Mouse (Mus musculus) left cerebral cortex, postnatal 14 days (tissue): ENCODE results near the gene Nalcn. TPM values are rescaled to one million over a fixed set of nuclear protein-coding genes. Genes with fewer than 3 reads are reported as not detected.

Experiments used
- DNase-seq, 2 experiments: peaks; one replicate each; pipeline ENCODE4 v3.0.0; 2021 to 2022; ENCODE audit warnings: low spot score in 2 of 2, mixed read lengths in 1 of 2
- intact Hi-C: fragments of 180-260 bp; cut with DNase I; formaldehyde crosslinking; loops from one replicate; pipeline ENCODE4 v1.15.1; 2025
- total RNA-seq, 2 experiments: library from RNA; stranded (reverse); gene quantifications; 2 replicates each; pipeline ENCODE4 v1.2.3; 2021

Nalcn gene
- total RNA-seq, 2 experiments from 2014 or later = 69.3 to 72.5 TPM

DNA sequence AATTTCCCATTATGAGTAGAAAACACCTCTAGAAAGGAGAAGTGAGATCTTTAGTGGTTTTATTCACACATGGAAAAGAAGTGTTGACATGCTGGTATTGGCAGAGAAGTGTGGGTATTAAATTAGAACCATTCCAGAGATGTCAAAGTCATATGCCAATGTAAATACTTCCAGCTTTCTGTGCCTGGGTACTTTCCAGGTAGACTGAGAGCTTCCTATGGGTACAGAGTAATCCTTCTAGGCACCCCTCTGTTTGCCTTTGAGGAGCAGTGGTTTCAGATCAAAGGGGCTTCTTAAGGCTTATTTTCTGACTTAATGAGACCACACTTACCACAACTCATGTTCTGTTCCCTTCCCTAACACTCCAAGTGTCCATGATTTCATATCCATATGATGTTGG is 97.8 kb downstream of the Nalcn start:
- intact Hi-C loops = no loop called here
- no peak for DNase-seq

DNA sequence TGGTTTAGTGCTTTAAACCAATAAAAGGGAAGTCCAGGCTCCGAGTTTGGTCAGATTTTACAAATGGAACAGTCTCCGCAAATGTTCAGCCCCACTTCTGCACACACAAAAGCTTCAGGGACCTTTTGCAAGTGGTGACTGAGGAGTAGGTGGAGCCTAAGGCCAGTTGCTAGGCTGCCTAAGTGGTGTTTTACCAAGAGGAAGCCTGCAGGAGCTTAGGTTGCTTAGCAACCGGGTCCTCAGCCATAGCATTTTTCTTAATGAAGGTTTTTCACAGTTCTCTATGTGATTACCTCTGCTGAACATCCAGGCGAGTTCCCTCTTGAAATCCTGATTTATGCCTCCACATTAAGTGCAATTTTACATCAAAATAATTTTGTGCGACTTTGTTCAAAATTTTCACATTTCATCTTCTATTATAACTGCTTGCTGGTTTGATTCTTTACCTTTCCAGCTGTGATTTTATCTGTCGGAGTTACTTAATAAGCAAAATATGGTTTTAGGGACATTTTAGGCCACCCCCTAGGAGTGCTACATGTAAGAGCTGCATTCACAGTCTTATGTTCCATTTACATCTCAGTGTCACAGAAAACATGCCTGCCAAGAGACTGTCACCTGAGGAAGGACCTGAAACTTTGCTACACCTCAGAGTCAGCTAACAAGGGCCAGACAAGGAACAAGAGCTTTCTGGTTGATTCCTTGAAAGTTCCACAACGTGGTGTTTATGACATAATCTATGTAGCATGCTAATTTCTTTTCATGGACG is 113.4 kb downstream of the Nalcn start:
- peak; percentile 66 to 86 for DNase-seq
- intact Hi-C loops = no loop called here

DNA sequence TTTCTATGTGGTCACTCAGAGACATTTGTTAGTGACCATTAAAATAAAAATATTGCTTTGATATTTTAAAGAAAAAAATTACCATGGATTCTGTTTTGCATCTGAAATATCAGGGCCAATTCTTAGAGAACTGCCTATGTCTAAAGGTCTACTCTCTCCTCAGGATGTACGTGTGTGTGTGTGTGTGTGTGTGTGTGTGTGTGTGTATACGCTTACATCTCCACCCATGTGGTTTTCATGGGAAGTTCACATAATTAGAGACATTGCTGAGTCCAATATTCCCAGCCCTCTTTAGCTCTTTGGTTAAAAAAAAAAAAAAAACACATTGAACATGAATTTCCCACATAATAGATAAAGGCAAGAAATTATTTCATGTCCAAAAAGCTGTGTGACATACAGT is 114.0 kb downstream of the Nalcn start:
- no peak for DNase-seq
- intact Hi-C loops = no loop called here

DNA sequence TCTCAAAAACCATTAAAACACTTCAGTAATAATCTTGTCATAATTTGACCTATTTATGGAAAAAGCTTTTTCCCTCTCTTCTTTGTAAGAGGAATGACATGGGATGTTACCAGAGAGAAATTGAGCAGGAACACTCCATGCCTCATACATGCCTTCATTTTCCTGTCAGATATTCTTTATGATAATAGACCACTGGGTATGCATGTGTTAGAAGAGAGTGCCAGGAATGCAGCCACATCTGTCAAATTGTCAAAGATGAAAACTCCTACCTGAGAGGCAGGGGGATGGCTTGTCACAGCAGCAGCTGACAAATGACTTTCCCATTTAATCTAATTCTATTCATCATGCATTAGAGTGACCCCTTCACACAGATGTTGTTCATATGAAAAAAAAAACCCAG is 131.4 kb downstream of the Nalcn start:
- intact Hi-C loops = no loop called here
- no peak for DNase-seq

DNA sequence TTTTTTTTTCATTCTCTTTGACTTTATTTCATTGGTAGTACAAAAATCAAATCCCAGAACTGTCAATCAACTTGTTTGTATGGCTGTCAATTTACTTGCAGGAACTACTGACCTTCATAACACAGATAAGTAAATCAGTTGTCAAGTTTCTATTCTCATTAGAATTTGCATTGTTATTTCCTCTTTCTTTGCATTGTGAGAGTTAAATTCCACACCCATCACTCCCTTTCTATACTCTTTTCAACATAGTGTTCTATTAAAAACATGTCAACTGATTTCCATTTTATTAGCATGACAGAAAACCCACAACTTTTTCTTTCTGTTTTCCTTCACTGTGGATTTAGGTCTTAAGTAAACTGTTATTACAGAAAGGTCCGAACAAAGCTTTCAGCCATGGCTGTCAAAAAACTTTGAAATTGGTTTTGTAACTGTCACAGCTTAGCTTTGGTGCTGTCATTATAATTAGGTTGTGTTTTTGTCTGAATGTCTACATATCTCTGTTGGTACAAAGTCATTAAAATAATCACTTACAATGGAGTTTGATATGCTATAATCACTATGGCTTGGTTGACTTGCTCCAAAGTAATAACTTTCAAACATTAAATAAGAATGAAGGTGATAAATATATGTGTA is 138.3 kb downstream of the Nalcn start:
- no peak for DNase-seq
- intact Hi-C loops = no loop called here

DNA sequence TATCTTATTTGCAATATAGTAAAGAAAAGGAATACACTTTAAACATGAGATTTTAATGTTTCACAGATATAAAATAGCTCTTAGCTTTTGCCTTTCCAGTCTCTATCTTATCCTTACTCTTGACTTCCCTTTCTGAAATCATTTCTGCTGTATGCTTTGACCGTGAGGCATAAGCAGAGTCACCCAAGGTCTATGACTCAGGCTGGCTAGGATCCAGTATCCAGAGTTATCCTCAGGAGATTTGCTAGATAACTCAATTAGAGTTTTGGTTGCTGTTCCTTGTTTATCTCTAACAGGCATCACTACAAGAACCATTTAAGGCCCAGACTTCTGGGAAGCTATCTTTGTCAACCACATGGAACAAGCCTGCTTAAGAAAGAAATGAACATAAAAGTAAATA is 164.9 kb downstream of the Nalcn start:
- intact Hi-C loops = no loop called here
- no peak for DNase-seq

DNA sequence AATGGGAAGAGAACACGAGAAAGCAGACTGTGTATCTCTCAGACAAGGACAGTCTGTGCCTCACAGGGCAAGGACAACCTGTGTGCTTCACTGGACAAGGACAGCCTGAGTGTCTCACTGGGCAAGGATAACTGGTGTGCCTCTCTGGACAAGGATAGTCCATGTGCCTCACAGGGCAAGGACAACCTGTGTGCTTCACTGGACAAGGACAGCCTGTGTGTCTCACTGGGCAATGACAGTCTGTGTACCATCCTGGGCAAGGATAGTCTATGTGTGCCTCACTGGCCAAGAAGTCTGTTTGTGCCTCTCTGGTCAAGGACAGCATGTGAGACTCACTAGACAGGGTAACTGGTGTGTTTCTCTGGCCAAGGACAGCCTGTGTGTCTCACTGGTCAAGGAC is 180.9 kb downstream of the Nalcn start:
- DNase-seq = no peak
- intact Hi-C loops = no loop called here

DNA sequence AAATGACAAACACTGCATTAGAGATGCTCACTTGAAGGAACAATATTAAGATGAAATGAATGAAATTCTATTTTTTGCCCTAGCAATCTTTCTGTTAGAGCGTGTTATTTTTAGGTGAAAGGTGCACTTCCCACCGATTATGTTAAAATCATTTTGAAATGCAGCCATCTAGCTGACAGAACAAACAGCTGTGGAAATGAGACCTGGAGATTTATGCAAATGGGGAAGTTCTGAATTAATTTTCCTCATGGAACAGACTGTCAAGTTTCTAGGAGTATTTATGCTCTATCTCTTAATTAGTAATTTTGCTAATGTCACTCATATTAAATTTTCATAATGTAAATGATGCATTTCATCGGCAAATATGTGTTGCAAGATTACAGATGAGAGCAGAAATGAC is 191.4 kb downstream of the Nalcn start:
- DNase-seq = no peak
- intact Hi-C loops = no loop called here

DNA sequence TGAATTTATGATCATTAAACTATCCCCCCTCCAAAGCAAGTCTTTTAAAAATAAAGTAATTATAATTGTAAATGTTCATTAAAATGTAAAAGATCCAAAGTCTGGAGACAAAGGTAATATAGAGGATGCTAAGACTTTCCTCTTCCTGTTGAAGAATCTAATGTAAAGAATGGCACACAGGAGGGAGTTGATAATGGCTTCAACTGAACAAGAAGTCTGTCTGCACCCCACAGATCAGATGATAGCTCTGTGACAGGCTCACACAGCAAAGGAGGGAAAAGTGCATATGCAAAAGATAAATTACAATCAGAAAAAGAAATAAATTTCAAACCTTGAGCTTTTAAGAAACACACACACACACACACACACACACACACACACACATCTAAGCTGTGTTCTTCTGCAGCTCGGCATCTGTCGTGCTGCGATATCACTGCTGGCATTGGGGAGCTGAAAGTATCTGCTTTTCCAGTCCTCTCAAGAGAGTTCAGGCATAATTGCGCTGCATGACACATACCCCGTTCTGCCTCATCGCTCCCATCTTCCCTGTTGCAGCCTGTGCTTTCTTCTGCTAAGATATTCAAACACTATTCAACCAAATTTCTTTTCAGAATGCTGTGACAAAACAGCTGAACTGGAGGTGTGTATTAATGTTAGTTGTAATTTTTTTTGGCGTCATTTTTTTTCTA is 250.6 kb downstream of the Nalcn start:
- intact Hi-C loops = no loop called here
- DNase-seq = peak; percentile 28 to 44

DNA sequence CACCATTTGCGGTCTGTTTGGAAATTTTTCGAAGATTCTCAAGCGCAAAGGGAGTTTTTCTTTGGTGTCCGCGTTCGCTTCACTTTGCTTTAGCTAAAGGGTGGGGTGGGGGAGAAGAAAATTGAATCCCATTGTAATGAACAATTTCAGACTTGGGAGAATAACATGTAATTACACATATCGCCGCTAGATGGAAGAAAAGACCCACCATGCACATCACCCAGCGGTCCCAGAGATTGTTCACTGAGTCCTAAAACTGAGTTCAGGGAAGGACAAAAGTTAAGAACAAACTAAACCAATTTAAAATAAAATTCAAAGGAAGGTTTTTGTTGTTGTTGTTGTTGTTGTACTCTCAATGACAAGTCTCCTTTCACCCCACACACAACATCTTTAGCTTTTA is 255.4 kb downstream of the Nalcn start:
- intact Hi-C loops = loop anchor here (2.0 kb wide), 1 partner anchor 821 kb away; no protein-coding TSS in a partner anchor

DNA sequence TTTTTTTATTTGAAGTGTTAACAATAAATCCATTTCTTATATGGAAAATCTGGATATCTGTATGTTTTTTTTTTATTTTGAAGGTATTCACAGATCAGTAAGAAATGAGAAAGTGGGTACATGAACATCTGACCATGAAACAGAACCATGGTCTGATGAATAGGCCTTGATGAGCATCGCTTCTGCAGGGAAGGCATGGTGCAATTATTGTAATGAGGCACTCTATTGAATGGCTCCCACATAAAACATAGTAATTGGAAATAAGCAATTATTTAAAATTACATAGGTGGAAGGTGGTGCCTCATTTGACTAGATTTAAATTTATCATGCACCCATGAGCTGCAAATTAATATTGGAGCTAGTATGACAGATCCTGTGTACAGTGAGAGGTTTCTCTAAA is 267.3 kb downstream of the Nalcn start:
- intact Hi-C loops = loop anchor here (10.0 kb wide), 1 partner anchor 1165 kb away; no protein-coding TSS in a partner anchor
- no peak for DNase-seq

More for the DNA sequence above, 255.4 kb downstream of the Nalcn start:
- DNase-seq = peak; percentile 38 to 41

DNA sequence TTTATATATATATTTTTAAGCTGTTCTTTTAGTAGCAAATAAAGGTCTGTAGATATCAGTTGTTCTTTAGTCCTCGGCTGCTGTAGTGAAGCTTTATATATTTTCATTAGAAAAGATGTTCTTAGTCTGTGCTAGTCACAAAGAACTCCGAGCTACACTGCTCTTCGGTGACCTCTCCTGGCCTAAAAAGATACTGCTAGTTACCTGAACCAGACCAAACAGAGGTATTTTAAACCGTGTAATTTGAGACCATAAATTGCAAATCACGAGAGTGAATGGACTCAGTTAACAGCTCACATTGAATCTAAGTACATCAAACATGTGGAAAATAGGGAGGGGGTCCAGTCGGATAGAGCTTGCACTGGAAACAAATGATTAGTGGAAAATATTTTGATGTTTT is 274.0 kb downstream of the Nalcn start:
- intact Hi-C loops = loop anchor here (10.0 kb wide), 1 partner anchor 1158 kb away; no protein-coding TSS in a partner anchor
- DNase-seq = peak; percentile 51 to 61

DNA sequence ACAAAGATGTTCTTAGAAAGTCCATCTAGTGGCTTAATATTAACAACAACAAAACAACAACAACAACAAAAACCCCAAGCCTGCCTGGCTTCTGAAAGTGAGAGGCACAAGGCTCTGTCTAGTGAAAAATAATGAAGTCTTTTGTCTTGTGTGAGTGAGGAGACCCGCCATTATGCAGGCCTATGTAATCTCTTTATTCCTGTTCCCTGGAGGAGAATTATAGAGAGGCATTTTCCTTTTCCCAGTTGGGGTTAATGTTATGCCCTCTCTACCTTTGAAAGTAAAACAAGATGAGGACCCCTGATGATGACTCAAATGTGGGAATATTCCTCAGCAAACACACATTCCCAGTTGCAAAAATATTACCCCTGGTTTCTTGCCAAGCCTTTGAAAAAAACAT is 295.1 kb downstream of the Nalcn start:
- intact Hi-C loops = no loop called here
- no peak for DNase-seq

DNA sequence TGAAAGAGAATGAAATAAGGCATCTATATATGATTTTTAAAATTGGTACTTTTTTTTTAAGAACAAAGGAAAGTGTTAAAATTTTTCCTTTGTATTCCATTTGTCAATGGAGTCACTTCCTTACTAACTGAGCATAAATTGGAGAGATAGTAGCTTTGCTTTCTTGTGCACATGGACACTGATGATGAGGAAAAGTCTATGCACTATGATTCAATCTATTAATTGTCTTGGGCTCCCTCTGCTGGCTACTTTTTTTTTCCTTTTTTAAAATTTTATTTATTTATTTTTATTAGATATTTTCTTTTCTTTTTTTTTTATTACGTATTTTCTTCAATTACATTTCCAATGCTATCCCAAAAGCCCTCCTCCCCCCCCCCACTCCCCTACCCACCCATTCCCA is 312.6 kb downstream of the Nalcn start:
- intact Hi-C loops = no loop called here
- DNase-seq = peak in 1 of 2 experiments; percentile 13

DNA sequence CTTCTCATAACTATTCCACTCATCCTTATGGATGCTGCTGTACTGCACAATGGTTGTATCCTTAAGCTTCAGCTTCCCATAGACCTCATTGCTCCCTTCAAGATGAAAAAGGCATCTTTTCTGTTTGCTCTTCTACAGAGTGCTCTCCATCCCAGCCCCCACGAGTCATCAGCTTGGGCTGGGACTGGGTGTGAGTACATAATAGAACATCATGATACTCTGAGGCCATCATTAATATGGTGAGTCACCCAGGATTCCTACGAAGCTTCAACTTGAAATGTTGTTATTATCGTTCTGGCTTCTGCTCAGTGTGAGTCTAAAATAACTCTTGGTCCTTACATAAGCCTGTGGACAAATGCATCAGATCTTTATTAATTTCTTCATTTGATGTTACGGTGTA is 314.6 kb downstream of the Nalcn start:
- no peak for DNase-seq
- intact Hi-C loops = no loop called here

DNA sequence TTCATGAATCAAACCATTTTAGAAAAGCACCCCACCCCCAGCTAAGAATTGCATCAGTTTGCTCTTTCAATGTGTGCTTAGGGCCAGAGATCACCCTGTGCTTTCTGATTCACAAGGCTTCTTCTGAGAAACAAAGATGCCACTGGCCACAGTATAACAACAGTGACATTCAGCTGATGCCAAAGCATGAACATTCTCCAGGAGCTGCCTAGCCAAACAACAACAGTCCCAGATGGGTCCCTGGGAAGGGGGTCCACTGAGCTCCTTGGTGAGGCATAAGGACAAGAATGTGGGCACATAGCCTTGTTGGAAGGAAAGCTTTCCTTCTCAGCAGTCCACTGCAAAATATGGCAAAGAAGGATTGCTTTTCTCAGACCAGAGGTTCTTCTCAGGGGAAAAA is 330.9 kb downstream of the Nalcn start:
- DNase-seq = peak in 1 of 2 experiments; percentile 33
- intact Hi-C loops = no loop called here

DNA sequence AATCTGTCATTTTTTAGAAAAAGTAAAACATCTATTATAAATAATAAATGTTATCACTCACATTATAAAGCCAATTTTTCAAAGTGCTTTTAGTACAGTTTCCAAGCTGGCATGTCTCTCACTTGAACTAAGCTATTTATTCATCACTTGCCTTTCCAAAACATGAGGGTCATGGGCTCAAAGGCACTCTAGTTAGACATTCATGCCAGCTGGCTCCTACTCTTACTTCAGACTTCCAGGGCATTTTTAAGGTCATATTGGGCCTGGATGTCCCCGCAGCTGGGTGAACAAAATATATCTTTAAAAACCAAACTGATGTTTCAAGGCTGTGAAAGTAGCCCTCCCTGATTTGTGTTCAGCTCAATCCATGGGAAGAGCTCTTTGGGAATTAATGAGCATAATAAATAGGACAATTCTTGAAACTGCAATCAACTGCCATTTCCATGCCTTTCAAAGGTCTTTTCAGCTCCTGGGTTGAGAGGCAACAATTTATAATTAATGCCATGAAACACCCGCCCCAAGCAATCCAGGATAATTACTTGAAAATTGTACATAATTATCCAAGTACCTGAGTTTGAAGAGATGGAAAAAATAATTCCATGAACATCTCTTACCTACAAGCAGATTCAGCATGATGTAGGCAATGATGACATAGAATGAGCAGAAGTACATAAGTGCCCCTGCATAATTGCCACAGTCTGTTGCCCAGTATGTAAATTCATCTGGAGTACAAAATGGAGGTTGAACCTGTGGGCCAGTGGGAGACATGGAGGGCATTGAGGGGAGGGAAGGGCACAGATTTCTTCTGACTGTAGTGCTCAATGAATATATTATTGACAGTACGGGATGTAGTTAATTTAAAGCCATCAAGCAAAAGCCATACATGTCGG is 335.6 kb downstream of the Nalcn start:
- no peak for DNase-seq
- intact Hi-C loops = no loop called here

DNA sequence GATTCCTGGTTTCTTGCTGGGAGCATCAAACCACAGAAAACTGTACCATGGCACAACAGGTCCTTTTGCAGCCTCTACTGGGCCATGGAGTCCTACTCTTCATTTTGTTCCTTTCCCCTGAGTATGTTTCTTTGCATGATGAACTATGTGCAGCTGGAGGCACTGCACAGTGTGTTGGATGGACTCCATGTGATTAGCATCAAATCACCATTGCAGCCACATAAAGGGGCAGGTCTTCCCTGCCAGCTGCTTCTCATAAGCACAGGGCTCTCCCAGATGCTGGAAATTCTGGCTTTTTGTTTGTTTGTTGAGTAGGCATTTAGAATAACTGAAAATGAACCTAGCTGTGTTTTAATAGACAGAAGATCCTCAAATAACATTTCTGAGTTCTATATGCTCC is 344.8 kb downstream of the Nalcn start:
- DNase-seq = no peak
- intact Hi-C loops = no loop called here

DNA sequence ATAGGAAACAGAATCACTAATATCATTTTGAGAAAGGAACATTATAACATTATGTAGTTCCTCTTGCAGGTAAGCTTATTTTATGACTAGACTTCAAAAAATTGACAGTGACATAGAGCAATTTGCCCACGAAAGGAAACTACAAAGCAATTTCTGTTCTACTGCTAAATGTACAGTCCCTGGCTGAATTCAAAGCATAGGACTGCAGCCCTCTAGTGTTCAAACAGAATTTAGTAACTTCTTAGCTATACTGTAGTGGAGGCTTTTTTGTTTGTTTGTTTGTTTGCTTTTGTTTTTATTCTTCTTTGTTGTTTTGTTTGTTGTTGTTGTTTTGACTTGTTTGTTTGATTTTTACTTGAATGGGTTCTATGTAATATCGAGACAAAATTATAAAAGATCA is 354.8 kb downstream of the Nalcn start:
- DNase-seq = peak in 1 of 2 experiments; percentile 16
- intact Hi-C loops = no loop called here
